Mouse (Mus musculus): ENCODE results near the gene Mgst2. TPM values are rescaled to one million over a fixed set of nuclear protein-coding genes. Genes with fewer than 3 reads are reported as not detected.
A peak's percentile ranks its signal among the peaks of the same experiment; 100 is the strongest.

Gene Mgst2
- total RNA-seq (2022): 1 to 10 TPM in 1 of 4 experiments, under 1 TPM in 1, not detected in 2; 0.52 to 1.6 TPM

- DNase-seq (ENCODE audit: low spot score in 2 of 2): no peak
Observed at GRCm38 (mm10) chr3:51660060-51660459, at the start of gene Mgst2. Mgst2 (plus strand) TSS chr3:51660360.

GRCm38 (mm10) chr3:51611972-51612371 lies 48.2 kb upstream of the Mgst2 start:
- peak; percentile 55 to 64 for DNase-seq (ENCODE audit: low spot score in 2 of 2)

GRCm38 (mm10) chr3:51612398-51613356 lies 47.5 kb upstream of the Mgst2 start:
- DNase-seq (ENCODE audit: low spot score in 2 of 2): no peak

GRCm38 (mm10) chr3:51614278-51614677 lies 45.9 kb upstream of the Mgst2 start:
- no peak for DNase-seq (ENCODE audit: low spot score in 2 of 2)

- DNase-seq (ENCODE audit: low spot score in 2 of 2): no peak
Observed at GRCm38 (mm10) chr3:51623956-51624355, 36.2 kb upstream of the Mgst2 start.

GRCm38 (mm10) chr3:51627741-51628140 lies 32.4 kb upstream of the Mgst2 start:
- DNase-seq (ENCODE audit: low spot score in 2 of 2): no peak

GRCm38 (mm10) chr3:51628977-51629376 lies 31.2 kb upstream of the Mgst2 start:
- no peak for DNase-seq (ENCODE audit: low spot score in 2 of 2)

- DNase-seq (ENCODE audit: low spot score in 2 of 2): no peak
Observed at GRCm38 (mm10) chr3:51630746-51631145, 29.4 kb upstream of the Mgst2 start.

GRCm38 (mm10) chr3:51631971-51632370 lies 28.2 kb upstream of the Mgst2 start:
- DNase-seq (ENCODE audit: low spot score in 2 of 2): no peak

- DNase-seq (ENCODE audit: low spot score in 2 of 2): peak; percentile 30 to 37
Observed at GRCm38 (mm10) chr3:51634451-51634850, 25.7 kb upstream of the Mgst2 start.

GRCm38 (mm10) chr3:51635960-51636359 lies 24.2 kb upstream of the Mgst2 start:
- DNase-seq (ENCODE audit: low spot score in 2 of 2): no peak

- no peak for DNase-seq (ENCODE audit: low spot score in 2 of 2)
Observed at GRCm38 (mm10) chr3:51636700-51637099, 23.5 kb upstream of the Mgst2 start.

GRCm38 (mm10) chr3:51637326-51637725 lies 22.8 kb upstream of the Mgst2 start:
- DNase-seq (ENCODE audit: low spot score in 2 of 2): no peak

GRCm38 (mm10) chr3:51638260-51638659 lies 21.9 kb upstream of the Mgst2 start:
- no peak for DNase-seq (ENCODE audit: low spot score in 2 of 2)

GRCm38 (mm10) chr3:51645484-51645883 lies 14.7 kb upstream of the Mgst2 start:
- no peak for DNase-seq (ENCODE audit: low spot score in 2 of 2)

- no peak for DNase-seq (ENCODE audit: low spot score in 2 of 2)
Observed at GRCm38 (mm10) chr3:51646301-51646700, 13.9 kb upstream of the Mgst2 start.

GRCm38 (mm10) chr3:51647356-51647755 lies 12.8 kb upstream of the Mgst2 start:
- DNase-seq (ENCODE audit: low spot score in 2 of 2): no peak

GRCm38 (mm10) chr3:51648037-51648664 lies 12.0 kb upstream of the Mgst2 start:
- peak; percentile 43 to 60 for DNase-seq (ENCODE audit: low spot score in 2 of 2)

- DNase-seq (ENCODE audit: low spot score in 2 of 2): no peak
Observed at GRCm38 (mm10) chr3:51649426-51649825, 10.7 kb upstream of the Mgst2 start.

- DNase-seq (ENCODE audit: low spot score in 2 of 2): no peak
Observed at GRCm38 (mm10) chr3:51649986-51650385, 10.2 kb upstream of the Mgst2 start.

GRCm38 (mm10) chr3:51651149-51651548 lies 9.0 kb upstream of the Mgst2 start:
- DNase-seq (ENCODE audit: low spot score in 2 of 2): no peak

- DNase-seq (ENCODE audit: low spot score in 2 of 2): peak; percentile 52 to 54
Observed at GRCm38 (mm10) chr3:51652292-51652691, 7.9 kb upstream of the Mgst2 start.
